Mouse (Mus musculus) cerebellum, adult 2 months (tissue): ENCODE results near the gene Gcgr. TPM values are rescaled to one million over a fixed set of nuclear protein-coding genes. Genes with fewer than 3 reads are reported as not detected.

Experiments used
- DNase-seq, 2 experiments: peaks; one replicate each; pipeline ENCODE4 v3.0.0; 2021
- H3K27ac ChIP-seq: fragments of 200-500 bp; 2 replicates; pipeline ENCODE4 v1.5.1; 2012; ENCODE audit warnings: low read length, control low read depth, inconsistent platforms; ENCODE audit not compliant: insufficient read depth
- H3K27me3 ChIP-seq: fragments of 200-500 bp; 2 replicates; pipeline ENCODE4 v1.6.1; 2012; ENCODE audit warnings: inconsistent platforms, mild to moderate bottlenecking, low read length, moderate library complexity; ENCODE audit not compliant: control insufficient read depth, insufficient read depth
- H3K4me1 ChIP-seq: fragments of 200-500 bp; 2 replicates; pipeline ENCODE4 v1.6.1; 2011; ENCODE audit warnings: low read length; ENCODE audit not compliant: control insufficient read depth, insufficient read depth
- H3K4me3 ChIP-seq: fragments of 200-500 bp; replicated peaks from 2 replicates; pipeline ENCODE3; 2011; ENCODE audit warnings: mild to moderate bottlenecking, low read depth, low read length, control low read depth; ENCODE audit not compliant: insufficient read depth
- CTCF ChIP-seq: fragments of 200-500 bp; IDR thresholded peaks from 2 replicates; pipeline ENCODE4 v1.5.1; 2011; ENCODE audit warnings: low read depth, mild to moderate bottlenecking, control low read depth, low read length, moderate library complexity, borderline replicate concordance; ENCODE audit not compliant: insufficient read depth
- POLR2A ChIP-seq: fragments of 200-500 bp; IDR thresholded peaks from 2 replicates; pipeline ENCODE4 v1.6.1; 2011; ENCODE audit warnings: low read length, control low read depth, borderline replicate concordance; ENCODE audit not compliant: insufficient read depth
- WGBS: fragments of 180-500 bp; shearing (Covaris S2); methylation state at CpG from one replicate; pipeline ENCODE4 v1.1.7; 2018; 5-methylcytosine and 5-hydroxymethylcytosine counted together
- polyA plus RNA-seq: library from polyadenylated mRNA; depleted of rRNA; stranded (reverse); fragments of >200 nt; gene quantifications from 2 replicates; pipeline ENCODE4 v1.2.3, GENCODE M21; 2012

Gcgr gene
- polyA plus RNA-seq, 1 experiment: 2.1 TPM

DNA sequence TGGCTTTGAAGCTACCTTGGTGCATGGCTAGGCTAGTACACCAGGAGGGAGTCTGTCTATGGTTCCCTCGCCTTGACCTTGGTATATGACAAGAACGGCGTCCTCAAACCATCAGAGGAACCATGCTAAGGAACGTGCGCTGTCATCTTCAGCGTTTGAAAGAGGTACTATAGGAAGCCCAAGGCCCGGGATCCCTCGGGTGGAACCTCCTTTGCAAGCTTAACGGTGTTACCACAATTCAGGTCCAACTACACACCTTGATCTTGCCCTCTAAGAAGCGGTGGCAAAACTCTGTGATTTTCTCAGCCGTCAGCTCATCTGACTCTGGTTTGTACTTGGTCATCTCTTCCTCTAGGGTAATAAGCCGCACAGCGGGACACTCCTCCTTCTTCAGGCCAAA, 32.5 kb downstream of the Gcgr start:
- Histone ChIP-seq H3K27ac (no peak overlapping the region), H3K27me3 (no peaks in the 10 kb centered on the region), H3K4me1 (no peaks in the 10 kb centered on the region), H3K4me3 (no peak overlapping the region)
- no peak for TF ChIP-seq POLR2A
- TF ChIP-seq CTCF: no peak
- DNase-seq: no peak
- WGBS: 94% methylated on average over 13 of the region's 13 CpGs

- Histone ChIP-seq H3K4me1 (no peaks in the 10 kb centered on the region), H3K27me3 (no peaks in the 10 kb centered on the region), H3K27ac (no peak overlapping the region), H3K4me3 (no peak overlapping the region)
- TF ChIP-seq POLR2A (no peak), CTCF (no peak)
- 77% methylated on average over 9 of the region's 9 CpGs for WGBS
- DNase-seq: no peak
Observed at GRCm38 (mm10) chr11:120565114-120565513, 34.6 kb downstream of the Gcgr start.

GRCm38 (mm10) chr11:120568324-120568723, 37.8 kb downstream of the Gcgr start:
- WGBS: 89% methylated on average over 6 of the region's 6 CpGs
- TF ChIP-seq POLR2A: no peak
- TF ChIP-seq CTCF: no peak
- no peak overlapping the region for H3K27ac ChIP-seq
- no peaks in the 10 kb centered on the region for H3K27me3 ChIP-seq
- no peak overlapping the region for H3K4me3 ChIP-seq
- H3K4me1 ChIP-seq: no peaks in the 10 kb centered on the region
- DNase-seq: no peak

DNA sequence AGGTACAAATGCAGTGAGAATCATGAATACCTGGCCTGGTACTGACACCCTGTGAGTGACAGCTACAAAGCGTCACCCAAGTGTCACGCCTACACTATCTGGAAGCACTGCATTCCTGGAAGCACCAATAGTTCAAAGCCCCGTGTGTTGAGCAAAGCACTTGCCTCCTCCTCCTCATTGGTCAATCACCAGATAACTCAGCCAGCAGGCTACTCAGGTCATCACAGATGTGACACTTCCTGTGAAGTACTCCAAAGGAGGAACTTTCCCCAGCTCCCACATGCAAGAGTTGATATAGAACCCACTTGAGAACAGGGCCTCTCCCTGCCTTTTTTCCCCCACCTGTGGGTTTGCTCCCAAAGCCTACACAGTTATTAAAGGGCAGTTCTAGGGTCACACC, 40.6 kb downstream of the Gcgr start:
- no peak overlapping the region for H3K4me3 ChIP-seq
- no peak for DNase-seq
- TF ChIP-seq CTCF: no peak
- no peak for TF ChIP-seq POLR2A
- no peak overlapping the region for H3K27ac ChIP-seq
- 86% methylated on average over 3 of the region's 3 CpGs for WGBS
- H3K27me3 ChIP-seq: no peaks in the 10 kb centered on the region
- H3K4me1 ChIP-seq: no peaks in the 10 kb centered on the region

DNA sequence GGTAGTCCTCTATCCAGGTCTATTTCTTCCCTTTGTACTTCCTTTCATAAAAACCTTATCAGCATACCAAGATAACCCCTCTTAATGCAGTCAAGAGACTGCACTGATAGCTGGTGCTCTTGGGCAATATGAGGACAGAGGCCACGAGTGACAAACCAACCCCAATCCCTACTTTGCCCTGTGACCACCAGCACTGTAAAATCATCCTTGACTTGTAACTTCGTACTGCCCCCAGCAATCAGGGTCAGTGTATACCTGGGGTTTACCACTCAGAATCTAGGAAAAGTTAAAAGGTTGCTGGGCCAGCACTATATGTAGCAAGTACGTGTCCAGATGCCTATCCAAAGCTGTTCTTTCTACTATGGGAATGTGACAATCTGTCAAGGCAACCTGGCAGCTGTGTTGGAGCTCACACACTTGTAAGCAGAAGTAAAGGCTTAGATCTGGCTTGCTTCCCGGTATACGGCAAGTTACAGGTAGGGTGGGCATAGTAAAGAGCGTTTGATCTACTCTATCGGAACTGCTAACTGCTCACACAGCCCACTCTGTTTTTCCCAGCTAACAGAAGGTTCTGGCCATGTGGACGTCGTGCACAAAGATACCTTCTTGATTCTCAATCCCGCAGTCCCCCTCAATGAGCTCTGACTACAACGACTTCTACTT, 41.4 kb downstream of the Gcgr start:
- no peak for DNase-seq
- WGBS: 8% methylated on average over 11 of the region's 11 CpGs
- no peaks in the 10 kb centered on the region for H3K27me3 ChIP-seq
- H3K4me1 ChIP-seq: no peaks in the 10 kb centered on the region
- peak overlapping the region; percentile 63; the same call in 1 of the 2 replicates for H3K27ac ChIP-seq
- TF ChIP-seq POLR2A (no peak), CTCF (no peak)
- peak overlapping the region; percentile 92 for H3K4me3 ChIP-seq

- H3K4me3 ChIP-seq: peak overlapping the region; percentile 92
- no peaks in the 10 kb centered on the region for H3K4me1 ChIP-seq
- WGBS: under 1% methylated on average over 22 of the region's 24 CpGs
- no peaks in the 10 kb centered on the region for H3K27me3 ChIP-seq
- TF ChIP-seq CTCF: no peak
- no peak for TF ChIP-seq POLR2A
- DNase-seq: no peak
- peak overlapping the region; percentile 63 for H3K27ac ChIP-seq
Observed at GRCm38 (mm10) chr11:120572417-120572751, 41.9 kb downstream of the Gcgr start.

GRCm38 (mm10) chr11:120572752-120573584, 42.5 kb downstream of the Gcgr start, which contains the start of gene P4hb:
Gene P4hb, minus strand, starts transcription at chr11:120573253.
- DNase-seq: peak; percentile 100
- no peaks in the 10 kb centered on the region for H3K27me3 ChIP-seq
- H3K4me1 ChIP-seq: no peaks in the 10 kb centered on the region
- under 1% methylated on average over 94 of the region's 94 CpGs for WGBS
- peak within 1 kb of the TSS; percentile 78 for H3K27ac ChIP-seq
- H3K4me3 ChIP-seq: peak within 1 kb of the TSS; percentile 92
- TF ChIP-seq POLR2A (peak; percentile 97), CTCF (no peak)

DNA sequence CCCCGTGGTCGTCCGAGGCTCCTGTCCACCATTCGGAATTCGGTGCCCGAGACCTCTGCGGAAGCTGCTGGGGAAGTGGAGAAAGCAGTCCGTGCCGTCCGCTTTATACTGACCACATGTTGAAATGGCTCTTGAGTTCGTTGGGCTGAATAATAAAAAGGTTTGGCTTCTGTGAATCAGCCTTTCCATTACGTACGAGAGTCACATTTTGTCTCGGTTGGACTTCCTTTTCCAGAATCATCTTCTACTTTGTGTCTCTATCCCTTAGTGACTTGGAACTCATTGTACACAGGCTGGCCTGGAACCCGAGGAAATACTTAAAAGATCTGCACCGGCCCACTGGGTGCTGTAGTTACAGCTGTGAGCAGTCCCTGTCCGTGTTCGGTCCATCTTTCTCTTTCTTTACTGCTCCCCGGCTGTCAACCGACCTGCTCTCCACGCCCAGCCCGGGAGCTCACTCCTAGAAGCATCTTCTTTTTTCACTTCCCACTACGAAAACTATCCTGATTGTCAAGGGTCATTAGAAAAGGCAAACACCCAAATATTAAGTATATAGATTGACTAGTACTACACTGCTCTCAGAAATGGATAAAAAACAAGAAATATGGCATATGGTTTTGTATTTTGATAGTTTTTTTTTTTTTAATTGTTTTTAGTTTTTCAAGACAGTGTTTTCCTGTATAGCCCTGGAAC, 43.2 kb downstream of the Gcgr start:
- Histone ChIP-seq H3K4me3 (peak overlapping the region; percentile 86), H3K27me3 (no peaks in the 10 kb centered on the region), H3K4me1 (no peaks in the 10 kb centered on the region), H3K27ac (peak overlapping the region; percentile 78)
- DNase-seq: no peak
- 0% methylated on average over 23 of the region's 23 CpGs for WGBS
- no peak for TF ChIP-seq POLR2A
- TF ChIP-seq CTCF: no peak
